Mouse (Mus musculus): ENCODE data around the gene Chrna4.
A peak's percentile ranks its signal among the peaks of the same experiment; 100 is the strongest.

Chrna4 gene

DNA sequence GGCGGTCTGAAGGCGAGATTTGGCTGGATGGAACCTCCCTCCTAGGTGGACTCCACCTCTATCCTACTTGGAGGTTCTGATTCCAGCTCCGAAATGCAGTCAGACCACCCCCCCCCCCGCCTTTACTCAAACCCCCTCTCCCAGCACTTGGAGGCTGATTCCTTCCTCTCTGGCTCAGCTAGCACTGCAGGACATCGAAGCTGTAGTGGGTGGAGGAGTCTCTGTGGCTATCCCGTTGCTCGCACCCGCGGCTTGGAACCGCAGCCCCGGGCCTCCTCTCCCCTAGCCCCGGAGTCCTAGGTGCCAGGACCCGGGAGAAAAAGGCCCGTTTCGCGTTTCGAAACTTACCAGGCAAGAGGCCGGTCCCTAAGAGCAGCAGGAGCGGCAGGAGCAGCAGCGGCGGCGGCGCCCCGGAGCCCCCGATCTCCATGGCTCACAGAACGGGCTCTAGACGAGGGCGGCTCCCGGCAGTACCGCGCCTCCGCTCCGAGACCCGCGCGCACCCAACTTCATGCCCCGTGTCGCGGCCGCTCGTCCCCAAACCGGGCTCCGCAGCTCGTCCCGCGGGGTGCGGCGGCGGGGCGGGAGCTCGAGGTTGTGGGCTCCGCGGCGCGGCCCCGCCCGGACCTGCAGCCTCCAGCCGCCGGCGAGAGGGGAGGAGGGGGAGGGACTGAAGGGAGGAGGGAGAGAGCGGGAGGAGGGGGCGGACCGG is 4.5 kb downstream of the Chrna4 start:
- no peak for DNase-seq (ENCODE audit: low read depth)

GRCm38 (mm10) chr2:181036561-181036960 is 6.8 kb downstream of the Chrna4 start:
- no peak for DNase-seq (ENCODE audit: low read depth)

DNA sequence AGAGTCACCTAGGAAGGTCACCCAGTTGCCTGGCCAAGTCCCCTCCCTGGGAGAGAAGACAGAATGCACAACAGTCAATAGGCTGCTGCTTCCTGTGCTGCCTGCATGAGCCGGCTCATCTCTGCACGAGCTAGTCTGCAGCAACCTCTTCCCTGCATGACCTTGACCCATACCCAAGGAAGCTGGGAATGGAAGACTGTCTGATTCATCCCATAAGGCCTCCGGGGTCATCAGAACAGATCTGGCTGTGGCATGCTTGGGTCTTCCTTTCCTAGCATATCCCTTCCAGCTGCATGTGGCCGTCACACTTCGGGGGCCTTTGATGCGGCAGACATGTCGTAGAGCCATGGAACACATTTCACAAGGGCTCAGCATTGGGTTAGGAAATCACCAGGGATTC is 8.2 kb downstream of the Chrna4 start:
- no peak for DNase-seq (ENCODE audit: low read depth)

- no peak for DNase-seq (ENCODE audit: low read depth)
Observed at GRCm38 (mm10) chr2:181033310-181033709, 10.0 kb downstream of the Chrna4 start.

DNA sequence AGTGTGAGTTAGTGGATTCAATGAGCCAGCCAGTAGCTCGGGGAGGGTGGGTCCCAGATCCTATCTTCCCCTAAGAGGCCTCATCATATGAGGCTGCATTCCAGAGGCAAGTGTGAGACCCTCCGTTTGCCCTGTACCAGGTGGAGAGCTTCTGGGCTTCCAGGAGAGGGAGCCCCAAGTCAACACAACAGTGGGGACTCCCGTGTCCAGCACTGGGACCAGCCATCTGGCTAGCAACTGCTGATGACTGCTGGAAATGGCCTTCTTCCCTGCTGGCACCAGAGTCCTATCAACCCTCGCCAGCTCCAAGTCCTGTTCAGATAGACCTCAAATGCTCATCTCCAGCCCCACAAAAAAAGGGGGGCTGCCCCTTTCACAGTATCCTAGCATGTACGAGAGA is 10.9 kb downstream of the Chrna4 start:
- no peak for DNase-seq (ENCODE audit: low read depth)

DNA sequence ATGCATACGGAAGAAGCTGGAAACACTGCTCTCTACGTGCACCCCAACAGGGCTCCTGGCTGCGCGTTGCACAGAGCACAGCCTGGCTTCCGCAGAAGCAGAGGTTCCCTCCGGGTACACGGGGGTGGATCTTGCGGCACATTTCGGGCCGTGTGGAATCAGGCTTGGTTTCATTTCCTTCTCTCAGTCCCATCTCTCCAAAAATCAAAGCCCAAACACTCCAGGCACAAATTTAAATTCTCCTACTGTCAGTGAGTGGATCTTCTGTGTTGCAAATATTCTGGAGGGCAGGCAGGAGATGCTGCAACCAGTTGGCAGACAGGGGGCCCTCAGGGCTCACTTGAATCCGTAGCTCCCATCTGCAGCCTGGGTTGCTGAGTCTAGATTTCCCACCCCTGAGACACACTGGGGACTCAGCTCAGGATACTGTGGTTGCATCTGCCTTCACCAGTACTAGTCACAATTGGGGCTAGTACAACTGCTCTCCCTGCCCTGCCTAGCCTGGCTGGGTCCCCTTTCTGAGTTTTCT is 11.9 kb downstream of the Chrna4 start:
- DNase-seq (ENCODE audit: low read depth): no peak

- DNase-seq (ENCODE audit: low read depth): no peak
Observed at GRCm38 (mm10) chr2:181008339-181008738, 35.0 kb downstream of the Chrna4 start.

DNA sequence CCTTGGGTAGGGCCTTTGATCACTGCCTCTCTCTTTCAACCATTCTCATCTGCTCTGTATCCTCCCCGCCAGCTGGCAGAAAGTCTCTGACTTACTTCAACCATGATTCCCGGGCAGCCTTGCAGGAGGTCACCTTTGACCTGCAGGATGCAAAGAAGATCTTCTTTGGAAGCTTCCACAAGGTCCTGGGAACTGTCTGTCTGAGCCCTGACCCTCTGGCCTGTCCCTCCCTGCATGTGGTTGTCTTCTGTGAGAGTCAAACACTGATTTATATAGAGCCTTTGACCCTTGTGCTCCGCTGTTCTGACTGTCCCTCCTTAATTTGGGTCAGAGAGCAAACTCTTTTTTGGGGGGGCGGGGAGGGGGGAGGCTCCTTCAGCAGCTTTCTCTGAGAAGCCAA is 36.3 kb downstream of the Chrna4 start:
- DNase-seq (ENCODE audit: low read depth): no peak

DNA sequence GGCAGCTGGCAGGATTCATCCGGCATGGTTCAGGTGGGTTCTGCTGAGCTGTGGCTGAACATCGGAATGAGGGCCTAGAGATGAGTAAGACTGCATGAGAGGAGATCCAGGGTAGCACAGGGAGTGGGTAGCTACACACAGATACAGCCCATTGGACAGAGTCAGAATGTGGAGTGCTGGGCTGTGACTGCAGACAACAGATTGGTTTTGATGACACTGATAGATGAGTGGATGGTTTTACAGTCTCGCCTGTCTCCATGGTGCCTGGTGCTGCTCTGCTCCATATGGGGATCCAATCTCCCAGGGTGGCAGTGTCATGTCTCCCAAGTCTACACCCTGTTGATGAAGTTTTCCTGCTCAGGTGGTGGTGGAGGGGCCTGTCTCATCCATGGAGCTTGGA is 46.4 kb downstream of the Chrna4 start:
- no peak for DNase-seq (ENCODE audit: low read depth)

- no peak for DNase-seq (ENCODE audit: low read depth)
Observed at GRCm38 (mm10) chr2:180996436-180996835, 46.9 kb downstream of the Chrna4 start.

DNA sequence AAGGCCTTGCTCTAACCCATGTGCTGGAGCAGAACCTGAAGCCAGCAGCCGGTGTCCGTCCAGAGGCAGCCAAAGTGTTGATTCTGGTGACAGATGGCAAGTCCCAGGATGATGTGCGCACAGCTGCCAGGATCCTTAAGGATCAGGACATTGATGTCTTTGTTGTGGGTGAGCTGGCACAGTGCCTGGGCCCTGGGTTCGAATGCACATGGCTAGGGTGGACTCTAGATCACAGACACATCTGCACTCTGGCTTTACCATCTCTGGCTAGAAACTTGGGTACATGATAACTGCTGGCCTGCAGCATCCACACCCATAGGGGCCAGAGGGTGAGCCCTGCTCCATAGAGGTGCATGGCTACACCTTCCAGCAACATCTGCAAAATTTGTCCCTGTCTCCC is 47.9 kb downstream of the Chrna4 start:
- no peak for DNase-seq (ENCODE audit: low read depth)

DNA sequence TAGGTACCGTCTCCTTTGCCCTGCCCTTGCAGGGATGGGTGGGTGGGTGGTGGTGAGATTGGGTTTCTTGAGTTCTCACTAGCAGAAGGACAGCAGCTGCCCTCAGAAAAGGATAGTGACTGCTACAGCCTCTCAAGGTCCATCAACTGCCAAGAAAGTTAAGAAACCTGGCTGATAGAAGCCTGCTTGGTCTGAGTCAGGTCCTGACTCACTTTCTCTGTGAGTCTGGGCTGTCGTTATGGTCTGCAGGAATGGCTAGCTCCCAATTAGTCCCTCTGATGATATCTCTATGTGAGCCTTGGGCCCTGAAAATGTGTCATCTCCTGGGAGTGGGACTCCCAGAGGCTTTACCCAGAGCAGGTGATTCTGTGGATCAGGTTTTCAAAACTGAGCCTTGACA is 49.0 kb downstream of the Chrna4 start:
- DNase-seq (ENCODE audit: low read depth): peak; percentile 9

- DNase-seq (ENCODE audit: low read depth): no peak
Observed at GRCm38 (mm10) chr2:180990347-180990746, 53.0 kb downstream of the Chrna4 start.

DNA sequence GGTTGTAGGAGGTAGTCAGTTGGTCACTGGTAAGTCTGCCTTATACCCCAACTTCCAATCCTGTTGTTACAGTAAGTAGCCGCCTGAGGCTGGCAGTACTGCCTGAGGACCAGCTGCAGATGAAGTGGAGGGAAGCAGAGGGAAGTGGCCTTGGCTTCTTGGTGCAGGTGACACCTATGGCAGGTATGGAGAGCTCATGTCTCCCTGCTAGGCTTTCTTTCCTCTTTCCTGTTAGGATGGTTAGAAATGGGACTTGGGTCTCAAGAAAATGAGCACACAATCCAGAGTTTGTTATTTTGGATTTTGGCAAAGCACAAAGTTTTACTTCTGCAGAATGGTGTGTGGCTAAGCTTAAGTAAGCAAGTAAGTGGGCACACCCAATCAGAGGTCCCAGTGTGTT is 54.4 kb downstream of the Chrna4 start:
- DNase-seq (ENCODE audit: low read depth): no peak

DNA sequence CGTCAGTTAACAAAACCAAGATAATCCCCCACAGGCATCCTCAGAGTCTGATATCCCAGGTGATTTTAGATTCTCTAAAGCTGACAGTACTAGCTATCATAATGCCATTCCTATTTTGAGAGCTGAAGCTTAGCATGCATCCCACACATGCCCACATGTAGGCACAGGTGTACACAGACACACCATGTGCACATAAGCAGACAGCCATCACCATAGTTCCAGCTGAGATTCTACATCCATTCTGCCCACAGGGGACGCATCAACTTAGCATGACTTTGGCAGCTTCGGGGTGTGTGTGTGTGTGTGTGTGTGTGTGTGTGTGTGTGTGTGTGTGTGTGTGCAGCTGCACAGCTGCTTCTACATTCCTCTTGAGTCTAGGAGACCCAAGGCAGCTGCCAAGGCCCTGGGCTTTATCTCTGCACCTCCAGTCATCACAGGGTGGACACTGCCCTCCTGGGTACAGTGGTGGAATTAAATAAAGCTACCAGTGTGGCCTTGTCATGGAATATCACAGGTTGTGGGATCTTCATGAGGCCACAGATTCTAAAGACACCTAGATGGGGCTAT is 54.9 kb downstream of the Chrna4 start:
- DNase-seq (ENCODE audit: low read depth): no peak

DNA sequence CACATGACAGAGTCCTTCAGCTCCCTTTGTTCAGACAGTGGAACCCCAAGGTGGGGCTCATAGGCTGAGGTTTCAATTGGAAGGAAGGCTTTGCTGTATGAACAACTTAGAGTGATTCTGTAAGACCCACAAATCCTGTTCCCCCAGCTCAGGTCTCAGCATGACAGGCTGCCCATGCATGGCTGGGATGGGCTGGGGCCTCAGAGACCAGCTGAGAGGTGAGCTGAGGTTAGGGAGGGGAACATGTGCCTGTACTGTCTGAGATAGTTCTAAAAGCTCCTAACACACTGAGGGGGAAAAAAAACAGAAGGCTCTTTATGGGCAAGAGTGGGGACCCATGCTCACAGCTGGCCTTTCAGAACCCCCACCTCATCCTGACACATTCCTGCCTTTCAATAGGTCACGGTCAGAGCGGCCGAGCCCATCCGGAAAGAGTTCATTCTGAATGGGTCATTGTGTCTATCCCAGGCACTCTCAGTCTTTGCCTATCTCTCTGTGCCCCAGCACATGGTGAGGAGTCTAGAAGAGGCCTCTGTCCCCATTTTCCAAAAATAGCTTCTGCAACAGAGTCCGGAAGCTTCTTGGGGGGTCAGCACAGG is 55.8 kb downstream of the Chrna4 start:
- no peak for DNase-seq (ENCODE audit: low read depth)

DNA sequence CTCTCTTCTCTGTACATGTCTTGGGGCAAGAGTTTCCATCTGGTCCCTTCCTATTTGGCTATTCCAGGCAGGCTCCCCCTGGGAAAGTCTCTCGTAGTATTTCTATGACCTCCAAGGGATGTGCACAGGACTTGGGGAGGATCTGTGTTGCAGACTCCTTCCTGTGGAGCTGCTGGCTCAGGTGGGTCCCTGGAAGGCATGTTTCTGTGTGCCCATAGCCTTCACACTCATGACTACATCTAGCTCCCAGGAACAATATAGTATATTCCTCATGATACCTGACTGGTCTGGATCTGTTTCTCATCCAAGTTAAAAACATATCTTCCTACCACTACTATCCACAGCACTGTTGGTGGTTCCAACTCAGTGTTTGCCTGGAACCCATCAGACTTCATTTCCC is 56.3 kb downstream of the Chrna4 start:
- DNase-seq (ENCODE audit: low read depth): no peak

- no peak for DNase-seq (ENCODE audit: low read depth)
Observed at GRCm38 (mm10) chr2:180986449-180986848, 56.9 kb downstream of the Chrna4 start, which contains the start of gene Col20a1. Col20a1 (plus strand) TSS chr2:180986535.

- DNase-seq (ENCODE audit: low read depth): no peak
Observed at GRCm38 (mm10) chr2:180985635-180986034, 57.7 kb downstream of the Chrna4 start.

DNA sequence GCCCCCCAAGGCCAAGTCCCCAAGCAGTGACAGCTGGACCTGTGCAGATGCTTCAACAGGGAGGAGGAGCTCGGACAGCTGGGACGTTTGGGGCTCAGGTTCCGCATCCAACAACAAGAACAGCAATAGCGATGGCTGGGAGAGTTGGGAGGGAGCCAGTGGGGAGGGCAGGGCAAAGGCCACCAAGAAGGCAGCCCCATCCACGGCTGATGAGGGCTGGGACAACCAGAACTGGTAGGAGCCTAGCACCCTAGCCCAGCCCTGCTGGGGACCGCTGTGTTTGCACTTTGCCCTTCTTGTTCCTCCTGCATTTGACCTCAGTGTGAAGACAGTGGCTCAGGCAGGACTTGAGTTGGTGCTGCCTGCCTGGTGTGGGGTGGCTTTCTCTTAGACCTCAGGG is 62.2 kb downstream of the Chrna4 start:
- DNase-seq (ENCODE audit: low read depth): no peak
